Mouse (Mus musculus): ENCODE measurements around the gene Rgs10.
"Not testable (repeated sequence)": the region's sequence is repeated elsewhere in the genome, so short reads cannot be mapped to it uniquely, and the experiment has no call there.

Rgs10 gene

DNA sequence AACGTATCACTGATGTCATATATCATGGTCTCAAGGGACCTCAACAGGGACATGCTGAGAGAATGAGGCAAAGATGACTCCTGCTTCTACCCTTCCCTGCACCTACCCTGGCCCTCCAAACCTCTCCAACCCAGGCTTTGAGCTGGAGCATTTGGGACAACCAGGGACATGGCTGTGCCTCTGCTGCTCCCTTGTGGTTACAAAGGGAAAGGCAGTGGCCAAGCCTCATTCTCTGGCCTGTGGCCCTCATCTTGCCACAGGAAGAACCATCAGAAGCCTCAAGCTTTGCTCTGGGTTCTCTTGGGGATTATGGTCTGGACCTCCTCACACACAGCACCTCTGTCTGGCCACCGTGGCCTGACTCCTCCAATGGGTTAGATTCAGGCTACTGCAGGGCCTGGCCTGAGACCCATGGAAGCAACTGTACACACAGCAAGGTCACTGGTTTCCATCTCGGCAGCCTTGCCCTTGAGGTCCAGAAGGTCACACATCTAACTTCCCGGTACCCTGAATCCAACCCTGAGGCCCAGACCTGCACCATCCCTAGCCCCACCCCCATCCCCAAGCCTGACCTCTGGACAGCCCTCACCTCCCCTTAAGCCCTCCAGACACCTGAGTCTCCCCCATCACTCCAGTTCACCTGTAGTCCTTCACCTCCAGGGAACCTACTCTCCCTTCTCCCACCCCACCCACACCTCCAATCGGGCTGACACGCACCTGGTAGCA is 73.5 kb downstream of the Rgs10 start:
- DNase-seq (ENCODE audit: low read depth, low spot score), result peak; percentile 79

DNA sequence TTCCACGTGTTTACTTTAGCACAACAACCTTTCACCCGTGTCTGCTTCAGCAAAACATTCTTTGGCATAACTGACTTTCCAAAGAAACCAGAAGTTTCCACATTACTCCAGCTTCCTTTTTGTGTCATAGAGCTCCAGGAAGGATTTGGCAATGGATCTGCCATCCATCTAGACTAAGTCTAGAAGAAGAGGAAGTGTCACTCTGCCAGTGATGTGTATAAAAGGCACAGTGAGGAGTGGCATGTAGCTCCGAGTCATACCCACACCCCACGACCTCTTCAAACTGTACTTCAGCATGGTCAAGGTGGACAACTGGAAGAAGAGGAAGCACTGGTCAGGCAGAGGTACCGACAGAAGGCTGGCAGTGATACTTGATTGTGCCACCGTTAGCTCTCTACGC is 74.1 kb downstream of the Rgs10 start:
- DNase-seq (ENCODE audit: low read depth, low spot score), result no peak

GRCm38 (mm10) chr7:128342691-128343090 is 75.9 kb downstream of the Rgs10 start:
- DNase-seq (ENCODE audit: low read depth, low spot score), result not testable (repeated sequence)

DNA sequence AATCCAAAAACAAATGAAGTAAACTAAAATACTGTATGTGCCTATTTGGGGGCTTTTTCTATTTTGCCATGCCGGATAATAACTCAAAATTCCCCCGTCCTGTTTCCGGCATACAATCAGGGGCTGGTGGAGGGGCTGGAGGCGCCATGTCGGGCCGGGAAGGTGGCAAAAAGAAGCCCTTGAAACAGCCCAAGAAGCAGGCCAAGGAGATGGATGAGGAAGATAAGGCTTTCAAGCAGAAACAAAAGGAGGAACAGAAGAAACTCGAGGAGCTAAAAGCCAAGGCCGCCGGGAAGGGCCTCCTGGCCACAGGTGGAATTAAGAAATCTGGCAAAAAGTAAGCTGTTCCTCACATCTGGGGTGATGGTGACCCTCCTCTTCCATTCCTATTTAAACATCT is 78.2 kb downstream of the Rgs10 start:
- not testable (repeated sequence) for DNase-seq (ENCODE audit: low read depth, low spot score)

DNA sequence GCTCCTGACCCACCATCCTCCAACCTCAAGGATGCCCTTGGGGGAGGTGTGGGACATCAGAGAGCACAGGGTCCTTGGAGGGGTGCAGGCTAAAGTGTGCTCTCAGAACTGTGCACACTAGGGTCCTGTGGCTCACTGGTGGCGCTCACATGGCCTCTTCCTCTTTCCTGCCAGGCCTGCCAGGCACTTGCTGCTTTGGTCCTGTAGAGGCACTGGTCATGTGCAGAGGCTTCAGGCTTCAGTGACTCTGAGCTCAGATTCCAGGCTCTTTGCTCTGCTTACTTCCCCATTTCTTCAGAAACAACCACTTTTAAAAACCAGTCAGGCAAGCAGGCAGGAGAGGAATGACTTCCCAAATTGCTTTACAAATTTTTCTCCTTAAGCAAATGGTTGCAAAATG is 85.7 kb downstream of the Rgs10 start:
- DNase-seq (ENCODE audit: low read depth, low spot score), result peak; percentile 37

DNA sequence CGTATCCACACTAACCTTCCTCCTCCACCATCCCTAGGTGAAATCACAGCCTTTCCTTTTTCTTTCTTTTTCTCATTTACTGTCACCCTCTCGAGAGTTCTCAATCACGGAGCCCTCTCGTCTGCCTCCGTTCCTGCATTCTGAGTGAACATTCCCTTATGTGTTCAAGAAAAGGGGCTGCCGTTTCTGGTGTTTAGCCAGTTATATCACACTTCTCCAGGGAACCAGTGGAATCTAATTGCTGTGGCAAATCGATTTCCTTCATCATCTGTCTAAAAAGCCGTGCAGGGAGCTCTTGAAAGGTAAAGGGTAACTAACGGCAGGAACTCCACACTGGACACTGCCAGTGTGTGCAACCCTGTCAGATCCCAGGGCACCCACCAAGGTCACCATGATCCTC is 87.6 kb downstream of the Rgs10 start:
- no peak for DNase-seq (ENCODE audit: low read depth, low spot score)

GRCm38 (mm10) chr7:128324977-128325376 is 93.6 kb downstream of the Rgs10 start:
- DNase-seq (ENCODE audit: low read depth, low spot score), result no peak

Data from brain, adult 2 months (tissue).